Mouse (Mus musculus): Measurements from ENCODE around the gene Mtif2. TPM values are rescaled to one million over a fixed set of nuclear protein-coding genes. Genes with fewer than 3 reads are reported as not detected.

The Mtif2 gene
- total and polyA plus RNA-seq, 3 experiments = 19.7 to 53.5 (median 51.2) TPM

- H3K27me3 ChIP-seq (ENCODE audit: control insufficient read depth, insufficient read depth, low read length) = no peaks in the 10 kb centered on the region
- TF ChIP-seq CTCF (IDR thresholded peaks at IDR 0.05) = no peak
- no peak for TF ChIP-seq POLR2A (IDR thresholded peaks at IDR 0.05; ENCODE audit: insufficient read depth, low read depth, low read length)
- TF ChIP-seq EP300 (IDR thresholded peaks at IDR 0.05; ENCODE audit: insufficient read depth, low read depth, low read length) = no peak
- H3K27ac ChIP-seq = no peak overlapping the region
- intact Hi-C loops (cut with DNase I) = no loop called here
- no peak overlapping the region for H3K9ac ChIP-seq (ENCODE audit: low read depth, low read length)
- no peaks in the 10 kb centered on the region for H3K36me3 ChIP-seq (ENCODE audit: control insufficient read depth, insufficient read depth, low read length)
- WGBS = 74% methylated on average over 2 of the region's 2 CpGs
- no peak for DNase-seq
- no peaks in the 10 kb centered on the region for H3K79me2 ChIP-seq (replicated peaks; ENCODE audit: control insufficient read depth, insufficient read depth, low read length)
- no peak overlapping the region for H3K4me3 ChIP-seq
- no peaks in the 10 kb centered on the region for H3K4me1 ChIP-seq (ENCODE audit: control insufficient read depth, insufficient read depth, low read length)
Measured at GRCm38 (mm10) chr11:29563406-29563805, 37.2 kb downstream of the Mtif2 start.

DNA sequence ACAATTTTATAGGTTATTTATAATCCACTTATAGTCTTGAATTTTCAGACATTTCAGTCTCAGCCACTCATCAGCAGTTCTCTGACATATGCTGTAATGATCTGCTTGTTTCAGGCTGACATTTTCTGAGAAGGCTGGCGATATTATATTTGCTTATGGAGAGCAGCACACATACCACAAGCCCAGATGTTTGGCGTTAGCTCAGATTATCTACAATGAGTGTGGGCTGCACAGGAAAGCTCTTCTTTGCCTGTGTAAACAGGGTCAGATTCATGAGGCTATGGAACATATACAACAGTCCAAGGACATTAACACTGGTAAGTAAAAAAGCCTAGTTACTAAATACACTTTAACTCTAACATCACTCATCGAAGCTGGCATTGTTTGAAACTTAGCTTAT lies 45.3 kb downstream of the Mtif2 start:
- Histone ChIP-seq H3K36me3 (ENCODE audit: control insufficient read depth, insufficient read depth, low read length) (no peaks in the 10 kb centered on the region), H3K79me2 (replicated peaks; ENCODE audit: control insufficient read depth, insufficient read depth, low read length) (no peaks in the 10 kb centered on the region), H3K4me1 (ENCODE audit: control insufficient read depth, insufficient read depth, low read length) (no peaks in the 10 kb centered on the region), H3K9ac (ENCODE audit: low read depth, low read length) (no peak overlapping the region), H3K4me3 (no peak overlapping the region), H3K27me3 (ENCODE audit: control insufficient read depth, insufficient read depth, low read length) (no peaks in the 10 kb centered on the region), H3K27ac (no peak overlapping the region)
- DNase-seq = no peak
- intact Hi-C loops (cut with DNase I) = no loop called here
- WGBS = 40% methylated on average over 3 of the region's 3 CpGs
- TF ChIP-seq EP300 (IDR thresholded peaks at IDR 0.05; ENCODE audit: insufficient read depth, low read depth, low read length) (no peak), POLR2A (IDR thresholded peaks at IDR 0.05; ENCODE audit: insufficient read depth, low read depth, low read length) (no peak), CTCF (IDR thresholded peaks at IDR 0.05) (no peak)

DNA sequence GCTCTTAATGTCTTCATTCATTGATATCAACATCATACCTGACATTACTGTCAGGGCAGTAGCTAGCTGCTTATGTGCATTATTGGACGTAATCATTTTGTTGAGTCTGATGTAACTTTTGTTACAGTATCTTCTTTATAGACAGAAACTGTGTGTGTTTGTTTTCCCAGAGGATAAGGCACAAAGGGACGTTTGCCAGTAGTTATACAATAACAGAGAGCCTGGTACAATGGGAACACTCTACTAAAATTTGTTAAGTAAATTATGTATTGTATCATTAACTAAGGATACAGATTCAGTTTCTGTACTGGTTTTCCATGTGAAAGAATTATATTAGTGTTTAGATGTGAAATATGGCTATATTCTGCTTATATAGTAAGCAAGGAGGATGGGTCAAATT lies 46.4 kb downstream of the Mtif2 start:
- Histone ChIP-seq H3K4me1 (ENCODE audit: control insufficient read depth, insufficient read depth, low read length) (no peaks in the 10 kb centered on the region), H3K4me3 (no peak overlapping the region), H3K9ac (ENCODE audit: low read depth, low read length) (no peak overlapping the region), H3K79me2 (replicated peaks; ENCODE audit: control insufficient read depth, insufficient read depth, low read length) (no peaks in the 10 kb centered on the region), H3K27ac (no peak overlapping the region), H3K36me3 (ENCODE audit: control insufficient read depth, insufficient read depth, low read length) (no peaks in the 10 kb centered on the region), H3K27me3 (ENCODE audit: control insufficient read depth, insufficient read depth, low read length) (no peaks in the 10 kb centered on the region)
- DNase-seq = no peak
- TF ChIP-seq EP300 (IDR thresholded peaks at IDR 0.05; ENCODE audit: insufficient read depth, low read depth, low read length) (no peak), POLR2A (IDR thresholded peaks at IDR 0.05; ENCODE audit: insufficient read depth, low read depth, low read length) (no peak), CTCF (IDR thresholded peaks at IDR 0.05) (no peak)
- WGBS = 71% methylated on average over 2 of the region's 2 CpGs
- intact Hi-C loops (cut with DNase I) = no loop called here

- H3K9ac ChIP-seq (ENCODE audit: low read depth, low read length) = no peak overlapping the region
- no peaks in the 10 kb centered on the region for H3K4me1 ChIP-seq (ENCODE audit: control insufficient read depth, insufficient read depth, low read length)
- DNase-seq = no peak
- no peaks in the 10 kb centered on the region for H3K27me3 ChIP-seq (ENCODE audit: control insufficient read depth, insufficient read depth, low read length)
- H3K4me3 ChIP-seq = no peak overlapping the region
- TF ChIP-seq POLR2A (IDR thresholded peaks at IDR 0.05; ENCODE audit: insufficient read depth, low read depth, low read length) (no peak), EP300 (IDR thresholded peaks at IDR 0.05; ENCODE audit: insufficient read depth, low read depth, low read length) (no peak), CTCF (IDR thresholded peaks at IDR 0.05) (peak; percentile 86)
- H3K27ac ChIP-seq = no peak overlapping the region
- H3K79me2 ChIP-seq (replicated peaks; ENCODE audit: control insufficient read depth, insufficient read depth, low read length) = no peaks in the 10 kb centered on the region
- H3K36me3 ChIP-seq (ENCODE audit: control insufficient read depth, insufficient read depth, low read length) = no peaks in the 10 kb centered on the region
- intact Hi-C loops (cut with DNase I) = loop anchor here (5.0 kb wide), 3 partner anchors 113 to 308 kb away; partner anchors contain the start of gene Rtn4
Measured at GRCm38 (mm10) chr11:29579610-29580009, 53.4 kb downstream of the Mtif2 start.

Other genes with a start within 250 kb of the Mtif2 start
- 1 to 10 TPM; 5.5 to 9.0 TPM for gene Ccdc88a, start 152.8 kb upstream of the Mtif2 start, total RNA-seq (2021)
- gene Ccdc88a, start 152.8 kb upstream of the Mtif2 start, polyA plus RNA-seq (2012; rRNA removed) = 1.00 and 1.6 TPM in 2 replicates
- gene Prorsd1, start 11.4 kb upstream of the Mtif2 start, total RNA-seq (2021) = 10 to 100 TPM; 20.4 to 22.0 TPM
- 6.7 and 12.2 TPM in 2 replicates for gene Prorsd1, start 11.4 kb upstream of the Mtif2 start, polyA plus RNA-seq (2012; rRNA removed)
- not detected for gene Clhc1, start 21.5 kb downstream of the Mtif2 start, total RNA-seq (2021)
- gene Clhc1, start 21.5 kb downstream of the Mtif2 start, polyA plus RNA-seq (2012; rRNA removed) = 0.15 TPM in 1 of 2 replicates, not detected in the other
- gene Rps27a, start 21.7 kb downstream of the Mtif2 start, total RNA-seq (2021) = 100 to 1,000 TPM; 419 to 481 TPM
- gene Rps27a, start 21.7 kb downstream of the Mtif2 start, polyA plus RNA-seq (2012; rRNA removed) = 95.6 and 166 TPM in 2 replicates
- 10 to 100 TPM; 82.5 to 85.3 TPM for gene Rtn4, start 166.5 kb downstream of the Mtif2 start, total RNA-seq (2021)
- gene Rtn4, start 166.5 kb downstream of the Mtif2 start, polyA plus RNA-seq (2012; rRNA removed) = 31.1 and 51.5 TPM in 2 replicates

Data from heart, adult 2 months (tissue).